Mouse (Mus musculus) olfactory bulb, adult 2 months (tissue): ENCODE results near the gene Cnot6. TPM values are rescaled to one million over a fixed set of nuclear protein-coding genes. Genes with fewer than 3 reads are reported as not detected.
A peak's percentile ranks its signal among the peaks of the same experiment; 100 is the strongest.

Experiments used
- H3K27ac ChIP-seq: fragments of 200-500 bp; 2 replicates; pipeline ENCODE4 v1.5.1; 2012; ENCODE audit warnings: low read depth, low read length; ENCODE audit not compliant: insufficient read depth
- H3K4me1 ChIP-seq: fragments of 200-500 bp; 2 replicates; pipeline ENCODE4 v1.6.1; 2012; ENCODE audit warnings: low read length; ENCODE audit not compliant: control insufficient read depth, insufficient read depth
- H3K4me3 ChIP-seq: fragments of 200-500 bp; 2 replicates; pipeline ENCODE4 v1.5.1; 2012; ENCODE audit warnings: mild to moderate bottlenecking, low read depth, low read length, moderate library complexity; ENCODE audit not compliant: insufficient read depth
- CTCF ChIP-seq: fragments of 200-500 bp; IDR thresholded peaks from 2 replicates; pipeline ENCODE4 v1.5.1; 2012; ENCODE audit warnings: low read depth, mild to moderate bottlenecking, low read length, moderate library complexity; ENCODE audit not compliant: insufficient read depth
- POLR2A ChIP-seq: fragments of 200-500 bp; IDR thresholded peaks from 2 replicates; pipeline ENCODE4 v1.6.1; 2012; ENCODE audit warnings: mild to moderate bottlenecking, low read depth, low read length, moderate library complexity; ENCODE audit not compliant: insufficient read depth
- WGBS: fragments of 180-500 bp; shearing (Covaris S2); methylation state at CpG from one replicate; pipeline ENCODE4 v1.1.7; 2018; 5-methylcytosine and 5-hydroxymethylcytosine counted together
- polyA plus RNA-seq: library from polyadenylated mRNA; stranded (reverse); fragments of >200 nt; gene quantifications from 2 replicates; pipeline ENCODE4 v1.2.4, GENCODE M21; 2012; ENCODE audit warnings: low replicate concordance; ENCODE audit not compliant: missing spikeins, insufficient read depth, insufficient read length

Gene Cnot6
- polyA plus RNA-seq, 1 experiment: 186 TPM

DNA sequence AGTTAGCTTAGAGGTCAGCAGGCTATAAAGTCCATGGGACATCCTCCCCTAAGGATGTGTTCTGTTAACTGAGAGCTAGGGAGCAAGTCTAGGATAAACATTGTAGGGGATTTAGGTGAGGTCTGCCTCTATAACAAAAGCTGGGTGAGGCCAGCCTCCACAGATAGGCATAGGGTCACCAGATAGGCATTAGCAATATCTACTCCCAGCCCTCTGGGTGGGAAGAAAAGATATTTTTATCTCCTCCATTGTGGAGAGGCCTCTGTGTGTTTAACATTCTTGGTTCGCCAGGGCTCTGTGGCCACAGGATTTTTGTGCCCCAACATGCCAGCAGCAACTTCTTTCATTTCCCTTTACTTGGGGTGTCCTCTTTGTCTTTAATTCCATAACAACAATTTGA is 8.8 kb upstream of the Cnot6 start:
- Histone ChIP-seq H3K4me1 (no peaks in the 10 kb centered on the region), H3K27ac (no peak overlapping the region), H3K4me3 (no peak overlapping the region)
- TF ChIP-seq CTCF (no peak), POLR2A (no peak)
- 91% methylated on average over 1 of the region's 1 CpGs for WGBS

DNA sequence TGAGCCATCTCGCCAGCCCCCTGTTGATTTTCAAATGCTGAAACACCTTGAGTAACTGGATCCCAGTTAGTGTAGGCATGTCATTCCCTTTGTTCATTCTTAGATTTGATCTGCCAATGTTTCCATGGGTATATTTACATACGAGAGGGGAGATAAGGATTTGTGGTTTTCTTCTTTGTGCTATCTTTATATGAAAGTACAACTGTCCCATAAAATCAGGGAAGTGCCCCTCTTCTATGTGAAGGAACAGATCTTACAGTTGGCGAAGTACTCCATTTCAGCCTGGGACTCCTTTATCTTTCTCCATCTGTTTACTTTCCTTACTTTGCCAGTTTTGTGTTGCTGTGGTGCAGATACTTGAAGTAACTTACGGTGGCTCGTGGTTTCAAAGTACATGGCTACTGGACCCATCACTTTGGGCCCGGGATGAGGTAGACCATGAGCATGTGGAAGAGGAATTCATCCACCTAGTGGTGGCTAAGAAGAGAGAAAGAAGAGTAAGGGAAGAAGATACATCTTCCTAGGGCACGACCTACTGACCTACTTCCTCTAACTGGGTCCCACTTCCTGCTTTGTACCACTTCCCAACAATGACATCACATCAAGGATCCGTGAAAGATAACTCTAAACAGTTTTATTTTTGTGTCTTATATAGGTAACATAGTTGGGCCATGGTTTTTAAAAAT is 7.1 kb upstream of the Cnot6 start:
- no peak overlapping the region for H3K27ac ChIP-seq
- H3K4me1 ChIP-seq: no peaks in the 10 kb centered on the region
- no peak overlapping the region for H3K4me3 ChIP-seq
- no peak for TF ChIP-seq CTCF
- TF ChIP-seq POLR2A: no peak
- 93% methylated on average over 8 of the region's 8 CpGs for WGBS

DNA sequence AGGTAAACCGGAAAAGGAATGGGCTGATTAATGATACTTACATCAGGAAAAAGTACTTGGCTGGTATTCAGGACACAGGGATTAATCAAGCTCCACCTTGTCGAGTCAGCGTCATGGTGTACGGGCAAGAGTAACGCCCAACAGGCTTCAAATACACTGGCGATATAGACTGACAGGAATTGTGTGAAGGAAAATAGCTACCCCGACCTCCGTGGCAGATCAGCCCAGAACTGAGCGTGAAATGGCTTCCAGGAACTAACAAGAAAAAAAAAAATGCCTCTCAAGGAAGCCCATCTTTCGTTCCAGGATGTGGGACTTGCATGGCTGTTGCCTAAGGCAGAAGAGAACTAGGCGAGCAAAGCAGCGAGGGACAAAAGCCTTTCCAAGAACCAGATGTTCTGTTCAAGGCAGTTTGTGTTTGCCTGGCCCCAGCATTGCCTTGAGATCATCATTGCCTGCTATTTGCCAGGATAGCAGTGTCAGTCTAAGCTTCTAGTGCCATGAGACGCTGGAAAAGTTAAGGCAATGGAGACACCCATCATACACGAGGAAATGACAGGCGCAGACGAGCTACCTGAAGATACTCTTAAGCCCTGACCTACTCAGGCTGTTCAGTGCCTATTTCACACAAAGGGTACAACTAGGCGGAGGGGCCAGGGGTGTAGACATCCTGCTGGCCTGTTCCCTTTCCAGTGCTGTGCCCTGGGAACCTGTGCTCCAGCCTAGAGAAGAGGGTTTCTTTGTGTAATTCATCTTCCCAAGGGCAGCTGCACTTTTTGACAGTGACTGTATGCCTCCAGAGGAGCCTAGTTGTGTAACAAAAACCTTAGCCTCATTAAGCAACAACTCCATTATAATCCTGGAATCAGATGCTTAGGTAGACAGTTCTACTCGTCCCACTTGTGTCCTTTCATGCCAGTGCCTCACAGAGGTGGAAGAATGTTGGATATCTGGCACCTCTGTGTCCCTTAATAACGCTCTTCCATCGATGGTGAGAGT is 1.1 kb upstream of the Cnot6 start:
- 27% methylated on average over 20 of the region's 20 CpGs for WGBS
- Histone ChIP-seq H3K4me1 (no peaks in the 10 kb centered on the region), H3K27ac (no peak overlapping the region), H3K4me3 (peak overlapping the region; percentile 3; the same call in 1 of the 2 replicates)
- TF ChIP-seq POLR2A: no peak
- no peak for TF ChIP-seq CTCF

GRCm38 (mm10) chr11:49711981-49712554 is 455 bp downstream of the Cnot6 start:
- Histone ChIP-seq H3K4me3 (peak overlapping the region; percentile 87), H3K27ac (peak overlapping the region; percentile 71), H3K4me1 (no peaks in the 10 kb centered on the region)
- under 1% methylated on average over 70 of the region's 70 CpGs for WGBS
- TF ChIP-seq POLR2A: no peak; the same call in 1 of the 2 replicates
- TF ChIP-seq CTCF: no peak

DNA sequence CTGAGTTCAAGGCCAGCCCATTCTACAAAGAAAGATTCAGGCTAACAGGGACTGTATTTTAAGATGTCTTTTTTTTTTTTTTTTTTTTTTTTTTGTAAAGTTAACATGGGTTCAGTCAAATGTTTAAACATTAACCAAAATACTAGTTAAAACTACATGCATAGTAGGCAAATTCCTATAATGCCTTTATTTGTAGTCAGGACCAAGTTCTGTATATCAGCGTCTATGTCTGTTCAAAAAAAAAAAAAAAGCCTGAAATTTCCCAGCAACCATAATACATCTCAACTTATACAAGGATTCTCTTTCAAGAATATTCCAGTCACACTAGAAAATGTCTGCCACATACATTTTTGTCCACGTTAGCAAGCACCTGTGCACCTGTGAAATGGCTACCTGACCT is 1.9 kb downstream of the Cnot6 start:
- no peak overlapping the region for H3K27ac ChIP-seq
- no peak overlapping the region for H3K4me3 ChIP-seq
- WGBS: 45% methylated on average over 2 of the region's 2 CpGs

DNA sequence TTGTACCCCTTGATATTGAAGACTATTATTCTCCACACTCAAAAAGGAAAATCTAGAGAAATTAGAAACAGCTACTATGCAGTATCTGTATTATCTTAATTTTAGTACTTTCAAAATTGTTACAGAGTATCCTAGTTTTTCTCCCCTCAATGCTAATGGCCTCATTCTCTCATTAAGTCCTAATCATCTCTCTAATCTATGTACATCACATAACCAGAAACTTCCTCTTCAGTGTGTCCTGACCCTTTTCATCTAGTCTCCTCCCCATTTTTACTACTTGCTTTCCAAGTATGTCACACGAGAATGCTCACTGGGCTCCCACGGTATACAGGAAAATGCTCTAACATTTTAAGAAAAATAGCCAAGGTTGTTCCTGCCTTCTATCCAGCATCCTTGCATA is 4.7 kb downstream of the Cnot6 start:
- 65% methylated on average over 2 of the region's 2 CpGs for WGBS
- TF ChIP-seq CTCF: no peak
- no peak for TF ChIP-seq POLR2A
- Histone ChIP-seq H3K4me3 (no peak overlapping the region), H3K27ac (no peak overlapping the region), H3K4me1 (no peaks in the 10 kb centered on the region)

More for the DNA sequence above, 1.9 kb downstream of the Cnot6 start:
- TF ChIP-seq POLR2A (no peak), CTCF (no peak)
- no peaks in the 10 kb centered on the region for H3K4me1 ChIP-seq

- H3K4me3 ChIP-seq: no peak overlapping the region
- no peaks in the 10 kb centered on the region for H3K4me1 ChIP-seq
- 40% methylated on average over 8 of the region's 8 CpGs for WGBS
- TF ChIP-seq POLR2A (no peak), CTCF (no peak)
- H3K27ac ChIP-seq: no peak overlapping the region
These were observed 7.7 kb downstream of the Cnot6 start for GRCm38 (mm10) chr11:49704804-49705203.

GRCm38 (mm10) chr11:49702014-49702413 is 10.5 kb downstream of the Cnot6 start:
- 98% methylated on average over 8 of the region's 8 CpGs for WGBS
- no peaks in the 10 kb centered on the region for H3K4me1 ChIP-seq
- no peak for TF ChIP-seq CTCF
- TF ChIP-seq POLR2A: no peak

More at GRCm38 (mm10) chr11:49702014-49702413, 10.5 kb downstream of the Cnot6 start:
- Histone ChIP-seq H3K4me3 (no peak overlapping the region), H3K27ac (no peak overlapping the region)
